Mouse (Mus musculus) brain, embryonic 14.5 days (tissue): ENCODE measurements around the gene Sp3.

Experiments used
- CTCF ChIP-seq: fragments of 200-500 bp; IDR thresholded peaks from 2 replicates; pipeline ENCODE4 v1.5.1; 2012; ENCODE audit warnings: inconsistent platforms, mild to moderate bottlenecking, moderate library complexity, borderline replicate concordance; ENCODE audit not compliant: insufficient read depth, insufficient read length; ENCODE audit errors: extremely low read depth
- POLR2A ChIP-seq: fragments of 200-500 bp; IDR thresholded peaks from 2 replicates; pipeline ENCODE4 v1.6.1; 2012; ENCODE audit warnings: mild to moderate bottlenecking, inconsistent platforms, borderline replicate concordance; ENCODE audit not compliant: poor library complexity, insufficient read depth, insufficient read length, severe bottlenecking; ENCODE audit errors: extremely low read depth

DNA sequence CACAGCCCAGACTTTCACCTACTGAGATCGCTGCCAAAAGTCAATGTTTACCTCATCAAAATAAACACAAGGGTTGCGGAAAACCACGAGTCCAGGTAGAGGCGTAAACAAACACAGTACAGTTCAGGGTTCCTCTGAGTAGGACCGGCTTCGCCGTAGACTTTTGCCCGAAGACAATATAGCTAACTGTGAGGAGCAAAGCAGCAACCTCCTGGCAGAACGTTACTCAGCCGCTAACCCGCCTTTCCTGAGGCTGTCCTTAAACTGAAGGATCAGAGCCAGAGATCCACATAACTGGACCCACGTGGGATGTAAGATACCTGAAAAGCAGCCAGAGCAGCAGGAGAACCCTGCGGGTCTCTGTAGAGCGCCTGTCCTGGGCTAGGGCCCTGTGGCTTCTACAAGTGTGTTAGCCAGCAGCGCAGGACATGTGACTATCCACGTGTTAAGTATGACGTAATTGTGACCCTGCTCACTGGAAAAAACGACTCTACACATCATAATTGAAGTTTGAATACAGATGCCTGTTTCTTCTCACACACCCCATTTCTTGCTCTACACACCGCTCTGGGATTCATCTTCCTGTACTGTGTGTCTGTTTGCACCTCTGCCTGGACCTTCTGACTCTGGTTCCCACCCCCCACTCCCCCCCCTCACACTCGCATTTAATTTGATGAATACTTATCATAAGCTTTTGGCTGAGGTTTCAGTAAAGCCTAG is 71.9 kb downstream of the Sp3 start:
- no peak for TF ChIP-seq CTCF
- no peak for TF ChIP-seq POLR2A
